Comparison of ENCODE assay signal across 7 mouse cellular contexts in the genomic region with DNA sequence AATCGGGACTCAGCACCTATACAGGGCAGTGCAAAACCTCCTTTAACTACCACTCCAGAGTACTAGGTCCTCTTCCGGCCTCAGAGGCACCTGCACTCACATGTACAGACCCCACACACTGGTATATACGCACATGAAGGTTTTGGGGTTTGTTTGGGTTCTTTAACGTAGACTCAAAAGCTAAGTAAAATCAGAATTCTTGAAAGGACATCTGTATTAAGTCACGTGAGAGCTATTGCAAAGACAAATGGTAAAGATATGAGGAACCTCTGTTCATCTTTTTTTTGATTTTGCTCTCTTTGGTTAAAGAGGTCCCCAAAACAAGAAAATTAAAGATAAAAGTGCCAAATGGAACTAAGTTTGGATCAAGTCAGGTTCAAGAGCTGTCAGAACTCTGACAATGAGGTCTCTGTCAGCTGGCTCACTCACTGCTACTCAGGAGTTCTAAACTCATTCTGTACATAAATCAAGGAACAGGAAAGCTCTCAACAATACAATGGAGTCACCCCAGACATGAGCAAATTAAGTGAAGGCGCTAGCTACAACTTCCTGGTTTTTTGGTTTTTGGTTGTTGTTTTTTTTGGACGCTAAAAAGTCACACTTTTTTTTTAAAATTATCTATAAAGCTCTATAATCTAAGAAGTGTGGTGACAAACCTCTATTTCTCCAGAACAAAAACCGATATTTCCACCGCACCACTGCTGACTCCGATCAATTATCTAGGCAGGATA. TPM values are rescaled to one million over a fixed set of nuclear protein-coding genes. Genes with fewer than 3 reads are reported as not detected.
A peak's percentile ranks its signal among the peaks of the same experiment; 100 is the strongest.
DNase-seq lines count a peak whose midpoint lies in the region; ATAC-seq and TF ChIP-seq lines count a peak whose summit lies in the region.

No protein-coding gene starts in this region.

- peak overlapping the region; percentile 97 for H3K27ac ChIP-seq in embryonic facial prominence, embryonic 13.5 days
- peak overlapping the region; percentile 100 for H3K27ac ChIP-seq in limb, embryonic 10.5 days
- peak overlapping the region; percentile 39; the same call in 1 of the 2 replicates for H3K27ac ChIP-seq in small intestine, adult 2 months (ENCODE audit: insufficient read depth, low read depth, low read length)

- peak; percentile 5 for DNase-seq in retina, embryonic 14.5 days (ENCODE audit: low spot score)
- no peak for DNase-seq in retina, postnatal 1 day
- DNase-seq in limb, embryonic 10.5 days (ENCODE audit: low spot score), result no peak
- DNase-seq in left cerebral cortex, adult 18-20 months (ENCODE audit: low spot score in 2 of 2), result no peak
- no peak for DNase-seq in yolk sac, embryonic 10.5 days (ENCODE audit: low spot score)

- H3K9me3 ChIP-seq in embryonic facial prominence, embryonic 13.5 days, result no peaks in the 10 kb centered on the region
- no peaks in the 10 kb centered on the region for H3K9me3 ChIP-seq in limb, embryonic 10.5 days (replicated peaks)

- H3K4me1 ChIP-seq in embryonic facial prominence, embryonic 13.5 days, result peaks cover 12% of the 10 kb centered on the region
- H3K4me1 ChIP-seq in limb, embryonic 10.5 days, result peaks cover 9% of the 10 kb centered on the region
- H3K4me1 ChIP-seq in small intestine, adult 2 months (ENCODE audit: control insufficient read depth, insufficient read depth, insufficient read length, low read length), result peaks cover 2% of the 10 kb centered on the region; the same call in 1 of the 2 replicates

- ATAC-seq in embryonic facial prominence, embryonic 13.5 days (ENCODE audit: insufficient number of reproducible peaks, insufficient read depth, low FRiP score, low TSS enrichment, low read depth), result no peak

- TF ChIP-seq POLR2A in small intestine, adult 2 months (IDR thresholded peaks at IDR 0.05; ENCODE audit: low read depth, low read length), result no peak

- peaks cover 4% of the 10 kb centered on the region; the same call in 1 of the 2 replicates for H3K36me3 ChIP-seq in embryonic facial prominence, embryonic 13.5 days
- H3K36me3 ChIP-seq in limb, embryonic 10.5 days, result peaks cover 37% of the 10 kb centered on the region
- H3K36me3 ChIP-seq in small intestine, adult 2 months (ENCODE audit: control insufficient read depth, insufficient read depth, low read length), result peaks cover 3% of the 10 kb centered on the region

- peak overlapping the region; percentile 90 for H3K9ac ChIP-seq in embryonic facial prominence, embryonic 13.5 days

- no peak for TF ChIP-seq CTCF in small intestine, adult 2 months (IDR thresholded peaks at IDR 0.05; ENCODE audit: extremely low read depth, insufficient read length, insufficient replicate concordance, low read depth, low read length)

- H3K4me3 ChIP-seq in embryonic facial prominence, embryonic 13.5 days, result peak overlapping the region; percentile 95
- H3K4me3 ChIP-seq in limb, embryonic 10.5 days, result peak overlapping the region; percentile 99
- peak overlapping the region; percentile 99 for H3K4me3 ChIP-seq in small intestine, adult 2 months (ENCODE audit: low read depth, low read length)

- peak overlapping the region; percentile 65 for H3K4me2 ChIP-seq in embryonic facial prominence, embryonic 13.5 days

- WGBS in embryonic facial prominence, embryonic 13.5 days, result 35% methylated on average over 10 of the region's 10 CpGs
- 48% methylated on average over 10 of the region's 10 CpGs for WGBS in limb, embryonic 10.5 days
- WGBS in small intestine, adult 2 months, result 29% methylated on average over 10 of the region's 10 CpGs

- H3K27me3 ChIP-seq in embryonic facial prominence, embryonic 13.5 days, result no peaks in the 10 kb centered on the region
- no peaks in the 10 kb centered on the region for H3K27me3 ChIP-seq in limb, embryonic 10.5 days (ENCODE audit: low read depth, poor library complexity, severe bottlenecking)
- H3K27me3 ChIP-seq in small intestine, adult 2 months (ENCODE audit: control insufficient read depth, insufficient read depth, low read length), result no peaks in the 10 kb centered on the region

RNA-seq across cellular contexts. Expression of a gene that starts 1.1 kb away (rescaled TPM):
- polyA plus RNA-seq in embryonic facial prominence, embryonic 13.5 days (2015; fragmentation: Nextera tagmentation; extraction: Ambion mirVana), result 28.8 and 32.4 TPM in 2 replicates
- polyA plus RNA-seq in limb, embryonic 10.5 days (2016; fragmentation: Nextera tagmentation; extraction: Ambion mirVana), result 27.5 and 29.9 TPM in 2 replicates
- polyA plus RNA-seq in small intestine, adult 2 months (2012; rRNA removed), result 17.1 and 35.3 TPM in 2 replicates
- total RNA-seq in left cerebral cortex, adult 18-20 months (2021), result 10 to 100 TPM; 41.7 to 41.9 TPM

RNA-seq across cellular contexts. Expression of a gene that starts 40.1 kb away (rescaled TPM):
- polyA plus RNA-seq in embryonic facial prominence, embryonic 13.5 days (2015; fragmentation: Nextera tagmentation; extraction: Ambion mirVana), result 73.2 and 74.8 TPM in 2 replicates
- polyA plus RNA-seq in limb, embryonic 10.5 days (2016; fragmentation: Nextera tagmentation; extraction: Ambion mirVana), result 55.1 and 61.0 TPM in 2 replicates
- 2.6 and 4.2 TPM in 2 replicates for polyA plus RNA-seq in small intestine, adult 2 months (2012; rRNA removed)
- 10 to 100 TPM; 48.7 to 53.2 TPM for total RNA-seq in left cerebral cortex, adult 18-20 months (2021)

Comparison
In these comparisons a context has a peak if more than half of its experiments do, and no peak if none do; other contexts are left out.
1. H3K27ac ChIP-seq: peak in every context shown above with its lines; median percentile 100 in limb, embryonic 10.5 days; 97 in embryonic facial prominence, embryonic 13.5 days; 39 in small intestine, adult 2 months.
2. RNA of a gene that starts 40.1 kb away (polyA plus RNA-seq): 73.2 to 74.8 TPM in embryonic facial prominence, embryonic 13.5 days and 55.1 to 61.0 TPM in limb, embryonic 10.5 days; 2.6 to 4.2 TPM in small intestine, adult 2 months; every median in the first group is over 10 times any median in the second.
3. Peak in every context shown above with its lines, with median percentiles within 50 percentile points of each other: H3K4me3 ChIP-seq.